Mouse (Mus musculus) lung, adult 2 months (tissue): ENCODE results near the gene Serpina3j.

Experiments
- CTCF ChIP-seq: fragments of 200-500 bp; IDR thresholded peaks from 2 replicates; pipeline ENCODE4 v1.5.1; 2011; ENCODE audit warnings: mild to moderate bottlenecking, low read length, control low read depth; ENCODE audit not compliant: insufficient read depth
- POLR2A ChIP-seq: fragments of 200-500 bp; IDR thresholded peaks from 2 replicates; pipeline ENCODE4 v1.6.1; 2011; ENCODE audit warnings: low read depth, mild to moderate bottlenecking, control low read depth, low read length, borderline replicate concordance; ENCODE audit errors: extremely low read depth

GRCm38 (mm10) chr12:104298049-104298448 is 16.3 kb upstream of the Serpina3j start:
- no peak for TF ChIP-seq CTCF
- no peak for TF ChIP-seq POLR2A
